Mouse (Mus musculus) neural tube, embryonic 15.5 days (tissue): ENCODE measurements around the gene Ptges. TPM values are rescaled to one million over a fixed set of nuclear protein-coding genes. Genes with fewer than 3 reads are reported as not detected.

ENCODE experiments used
- ATAC-seq: fragments of 200-750 bp; cut with Nextera tagmentation; 2 replicates; pipeline ENCODE4 v1.8.0; 2017; ENCODE audit warnings: mild to moderate bottlenecking, moderate TSS enrichment, moderate library complexity; ENCODE audit not compliant: low FRiP score
- H3K27ac ChIP-seq: fragments of 300-500 bp; sonication (generic); replicated peaks from 2 replicates; pipeline ENCODE4 v1.5.1; 2015; ENCODE audit warnings: mild to moderate bottlenecking, inconsistent platforms
- H3K27me3 ChIP-seq: fragments of 300-500 bp; sonication (generic); replicated peaks from 2 replicates; pipeline ENCODE4 v1.6.1; 2015; ENCODE audit warnings: inconsistent platforms
- H3K36me3 ChIP-seq: fragments of 300-500 bp; sonication (generic); 2 replicates; pipeline ENCODE4 v1.6.1; 2015; ENCODE audit warnings: inconsistent platforms
- H3K4me1 ChIP-seq: fragments of 300-500 bp; sonication (generic); 2 replicates; pipeline ENCODE4 v1.6.1; 2015; ENCODE audit warnings: inconsistent platforms
- H3K4me2 ChIP-seq: fragments of 300-500 bp; sonication (generic); 2 replicates; pipeline ENCODE4 v1.6.1; 2015; ENCODE audit warnings: inconsistent platforms, mild to moderate bottlenecking, moderate library complexity
- H3K4me3 ChIP-seq: fragments of 300-500 bp; sonication (generic); replicated peaks from 2 replicates; pipeline ENCODE4 v1.5.1; 2015; ENCODE audit warnings: mild to moderate bottlenecking, inconsistent platforms
- H3K9ac ChIP-seq: fragments of 300-500 bp; sonication (generic); replicated peaks from 2 replicates; pipeline ENCODE4 v1.6.1; 2015; ENCODE audit warnings: mild to moderate bottlenecking, inconsistent platforms
- H3K9me3 ChIP-seq: fragments of 300-500 bp; sonication (generic); replicated peaks from 2 replicates; pipeline ENCODE4 v1.6.1; 2016; ENCODE audit warnings: inconsistent platforms
- WGBS: fragments of 180-500 bp; shearing (Covaris S2); methylation state at CpG from one replicate; pipeline ENCODE4 v1.1.7; 2015; ENCODE audit warnings: mixed read lengths; 5-methylcytosine and 5-hydroxymethylcytosine counted together
- polyA plus RNA-seq: library from polyadenylated mRNA; unstranded; fragments of >200 nt; fragmentation: Nextera tagmentation; extraction: Ambion mirVana; gene quantifications from 2 replicates; pipeline ENCODE4 v1.2.1, GENCODE M21; 2015

The Ptges gene
- polyA plus RNA-seq, 1 experiment from 2014 or later, result 3.6 TPM

- Histone ChIP-seq H3K27ac (no peak overlapping the region), H3K4me3 (no peak overlapping the region), H3K4me1 (peaks cover 3% of the 10 kb centered on the region; the same call in 1 of the 2 replicates), H3K4me2 (no peak overlapping the region), H3K9ac (no peak overlapping the region), H3K27me3 (no peaks in the 10 kb centered on the region), H3K36me3 (no peaks in the 10 kb centered on the region), H3K9me3 (no peaks in the 10 kb centered on the region)
- ATAC-seq, result no peak
- WGBS, result 72% methylated on average over 4 of the region's 4 CpGs
Measured at GRCm38 (mm10) chr2:30912291-30912773, 17.3 kb downstream of the Ptges start.

GRCm38 (mm10) chr2:30906641-30907040 is 23.0 kb downstream of the Ptges start:
- ATAC-seq, result no peak
- WGBS, result 86% methylated on average over 4 of the region's 4 CpGs
- no peak overlapping the region for H3K9ac ChIP-seq

DNA sequence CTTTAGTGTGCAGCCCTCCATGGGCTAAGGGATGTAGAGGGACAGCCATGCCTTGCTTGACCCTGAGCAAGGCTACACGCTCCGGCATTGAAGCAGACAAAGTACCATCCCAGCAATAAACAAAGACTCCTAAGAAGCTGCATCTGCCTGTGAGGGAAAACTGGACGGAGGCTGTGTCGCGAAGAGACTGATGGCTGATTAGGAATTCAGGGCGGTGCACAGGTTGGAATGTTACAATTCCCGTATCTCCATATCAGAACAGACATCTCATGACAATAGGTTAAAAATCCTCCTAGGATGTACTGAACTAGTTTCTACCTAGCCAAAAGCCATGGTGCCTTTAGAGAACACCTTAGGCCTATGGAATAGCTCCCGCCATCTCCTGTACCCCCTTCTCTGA is 23.8 kb downstream of the Ptges start:
- WGBS, result 76% methylated on average over 8 of the region's 8 CpGs
- no peak for ATAC-seq
- Histone ChIP-seq H3K9me3 (no peaks in the 10 kb centered on the region), H3K36me3 (no peaks in the 10 kb centered on the region), H3K4me2 (no peak overlapping the region), H3K27ac (no peak overlapping the region), H3K27me3 (peaks cover 26% of the 10 kb centered on the region), H3K9ac (no peak overlapping the region), H3K4me3 (no peak overlapping the region), H3K4me1 (peaks cover 13% of the 10 kb centered on the region)

More at GRCm38 (mm10) chr2:30906641-30907040, 23.0 kb downstream of the Ptges start:
- no peak overlapping the region for H3K4me3 ChIP-seq
- no peaks in the 10 kb centered on the region for H3K9me3 ChIP-seq
- H3K27me3 ChIP-seq, result peaks cover 22% of the 10 kb centered on the region
- H3K36me3 ChIP-seq, result no peaks in the 10 kb centered on the region
- H3K4me1 ChIP-seq, result peaks cover 13% of the 10 kb centered on the region
- H3K4me2 ChIP-seq, result no peak overlapping the region
- no peak overlapping the region for H3K27ac ChIP-seq

DNA sequence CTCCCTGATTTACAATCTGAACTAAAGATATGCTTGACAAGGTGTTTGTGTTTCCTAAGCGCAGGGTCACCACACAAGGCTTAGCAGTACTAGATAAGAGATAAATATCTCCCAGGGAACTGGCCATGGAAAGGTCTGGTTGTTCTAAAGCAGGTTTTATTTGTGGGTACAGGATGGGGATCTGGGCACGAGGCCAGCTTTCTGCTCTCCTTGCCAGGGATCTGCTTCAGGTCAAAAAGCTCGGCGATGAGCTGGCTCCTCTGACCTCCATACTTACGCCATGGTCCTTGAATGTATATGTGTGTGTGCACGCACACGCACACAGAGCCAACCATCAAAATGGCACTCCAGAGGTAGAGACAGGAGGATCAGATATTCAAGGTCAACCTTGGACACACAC is 24.7 kb downstream of the Ptges start:
- ATAC-seq, result no peak
- no peak overlapping the region for H3K4me2 ChIP-seq
- H3K4me1 ChIP-seq, result peaks cover 13% of the 10 kb centered on the region
- peaks cover 29% of the 10 kb centered on the region for H3K27me3 ChIP-seq
- no peak overlapping the region for H3K9ac ChIP-seq
- no peak overlapping the region for H3K27ac ChIP-seq
- no peaks in the 10 kb centered on the region for H3K9me3 ChIP-seq
- no peaks in the 10 kb centered on the region for H3K36me3 ChIP-seq
- 79% methylated on average over 7 of the region's 7 CpGs for WGBS
- H3K4me3 ChIP-seq, result no peak overlapping the region

DNA sequence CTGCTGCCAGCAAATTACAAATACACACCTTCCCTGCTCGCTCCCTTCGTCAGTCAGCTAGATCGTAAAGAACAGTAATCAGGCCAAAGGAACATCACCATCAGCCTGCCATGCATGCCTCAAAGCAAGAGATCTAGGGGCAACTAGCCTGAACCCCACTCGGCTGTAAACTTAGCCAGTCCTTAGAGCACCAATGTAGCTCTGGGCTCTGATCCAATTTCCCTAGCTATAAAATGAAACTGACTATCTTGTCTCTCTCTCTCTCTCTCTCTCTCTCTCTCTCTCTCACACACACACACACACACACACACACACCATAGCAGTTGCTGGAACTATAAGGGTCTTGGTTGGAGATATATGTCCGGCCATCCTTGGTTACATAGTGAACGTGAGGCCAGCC is 25.4 kb downstream of the Ptges start:
- Histone ChIP-seq H3K4me3 (no peak overlapping the region), H3K36me3 (no peaks in the 10 kb centered on the region), H3K27ac (no peak overlapping the region), H3K4me1 (peaks cover 13% of the 10 kb centered on the region), H3K9me3 (no peaks in the 10 kb centered on the region), H3K27me3 (peaks cover 29% of the 10 kb centered on the region), H3K9ac (no peak overlapping the region), H3K4me2 (no peak overlapping the region)
- no peak for ATAC-seq
- 64% methylated on average over 6 of the region's 6 CpGs for WGBS

DNA sequence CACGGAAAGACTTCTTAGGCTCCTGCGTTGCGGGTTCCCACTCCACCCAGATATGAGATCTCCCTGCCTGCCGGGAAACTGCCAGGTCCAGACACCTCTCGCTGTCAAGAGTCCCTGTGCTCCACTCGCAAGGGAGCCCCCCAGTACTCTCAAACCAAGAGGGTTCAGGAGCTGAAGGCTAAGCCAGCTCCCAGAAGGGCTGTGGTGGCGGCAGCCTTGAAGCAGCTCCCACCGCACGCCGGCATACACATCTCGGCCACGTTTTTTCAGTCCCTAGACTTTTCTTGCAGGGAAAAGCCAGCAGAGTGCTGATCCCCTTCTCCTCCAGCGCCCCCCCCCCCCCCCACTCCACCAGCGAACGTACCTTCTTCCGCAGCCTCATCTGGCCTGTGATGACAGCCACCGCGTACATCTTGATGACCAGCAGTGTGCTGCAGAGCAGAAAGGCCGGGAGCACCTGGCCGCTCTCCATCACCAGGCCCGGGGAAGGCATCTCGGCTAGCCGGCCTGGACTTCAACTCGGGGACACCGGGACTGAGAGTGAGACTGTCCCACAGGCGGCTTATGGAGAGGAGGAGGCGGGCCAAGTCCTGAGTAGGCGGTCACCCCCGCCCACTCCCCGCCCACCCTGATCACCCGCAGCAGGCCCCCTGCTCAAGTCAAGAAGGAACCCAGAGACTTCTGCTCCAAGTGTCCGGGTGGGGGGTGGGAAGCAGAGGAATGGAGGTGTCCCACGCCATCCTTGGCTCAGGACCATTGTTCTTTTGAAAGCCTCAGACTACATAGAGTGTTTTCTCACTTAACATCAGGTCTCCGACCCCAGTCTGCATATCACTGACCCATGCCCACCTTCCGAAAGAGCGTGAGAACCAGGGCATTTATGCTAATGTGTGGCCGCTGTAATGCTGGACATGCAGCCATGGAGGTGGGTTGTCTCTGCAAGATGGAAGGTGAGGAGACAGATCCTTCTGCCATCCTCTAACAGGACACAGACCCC is 26.6 kb downstream of the Ptges start:
- H3K9me3 ChIP-seq, result no peaks in the 10 kb centered on the region
- peak overlapping the region; percentile 63 for H3K4me2 ChIP-seq
- H3K4me1 ChIP-seq, result peaks cover 13% of the 10 kb centered on the region
- 9% methylated on average over 36 of the region's 37 CpGs for WGBS
- peaks cover 29% of the 10 kb centered on the region for H3K27me3 ChIP-seq
- H3K27ac ChIP-seq, result no peak overlapping the region
- H3K9ac ChIP-seq, result peak overlapping the region; percentile 38
- H3K36me3 ChIP-seq, result no peaks in the 10 kb centered on the region
- ATAC-seq, result no peak; the same call in 1 of the 2 replicates
- peak overlapping the region; percentile 34 for H3K4me3 ChIP-seq

DNA sequence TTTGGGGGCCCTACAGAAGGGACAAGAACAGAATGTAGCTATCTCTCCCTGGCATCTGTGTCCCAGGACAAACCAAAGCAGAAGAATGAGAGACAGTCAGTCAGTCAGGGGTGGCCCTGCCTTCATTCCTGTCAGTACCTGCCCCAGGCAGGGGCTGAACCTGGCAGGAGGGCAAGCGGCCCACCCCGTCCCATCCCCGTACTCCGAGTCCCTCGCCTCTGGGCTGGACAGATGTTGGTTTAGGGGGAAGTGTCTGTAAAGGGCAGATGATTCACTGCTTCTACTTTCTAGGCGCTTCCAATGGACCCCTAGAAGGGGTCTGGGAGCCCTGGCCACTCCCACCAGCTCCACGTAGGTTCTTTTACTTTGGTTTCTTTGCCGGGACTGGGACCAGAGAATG is 27.4 kb downstream of the Ptges start:
- Histone ChIP-seq H3K4me2 (peak overlapping the region; percentile 63), H3K36me3 (no peaks in the 10 kb centered on the region), H3K4me3 (peak overlapping the region; percentile 34), H3K27ac (no peak overlapping the region), H3K9me3 (no peaks in the 10 kb centered on the region), H3K4me1 (peaks cover 13% of the 10 kb centered on the region), H3K9ac (peak overlapping the region; percentile 38; the same call in 1 of the 2 replicates), H3K27me3 (peaks cover 29% of the 10 kb centered on the region)
- no peak for ATAC-seq
- 31% methylated on average over 8 of the region's 8 CpGs for WGBS

- Histone ChIP-seq H3K27me3 (peaks cover 29% of the 10 kb centered on the region), H3K27ac (no peak overlapping the region), H3K4me1 (peaks cover 13% of the 10 kb centered on the region), H3K4me3 (no peak overlapping the region), H3K9me3 (no peaks in the 10 kb centered on the region), H3K9ac (no peak overlapping the region), H3K4me2 (peak overlapping the region; percentile 63), H3K36me3 (no peaks in the 10 kb centered on the region)
- ATAC-seq, result no peak
- WGBS, result 66% methylated on average over 6 of the region's 6 CpGs
Measured at GRCm38 (mm10) chr2:30901646-30902160, 28.0 kb downstream of the Ptges start.

DNA sequence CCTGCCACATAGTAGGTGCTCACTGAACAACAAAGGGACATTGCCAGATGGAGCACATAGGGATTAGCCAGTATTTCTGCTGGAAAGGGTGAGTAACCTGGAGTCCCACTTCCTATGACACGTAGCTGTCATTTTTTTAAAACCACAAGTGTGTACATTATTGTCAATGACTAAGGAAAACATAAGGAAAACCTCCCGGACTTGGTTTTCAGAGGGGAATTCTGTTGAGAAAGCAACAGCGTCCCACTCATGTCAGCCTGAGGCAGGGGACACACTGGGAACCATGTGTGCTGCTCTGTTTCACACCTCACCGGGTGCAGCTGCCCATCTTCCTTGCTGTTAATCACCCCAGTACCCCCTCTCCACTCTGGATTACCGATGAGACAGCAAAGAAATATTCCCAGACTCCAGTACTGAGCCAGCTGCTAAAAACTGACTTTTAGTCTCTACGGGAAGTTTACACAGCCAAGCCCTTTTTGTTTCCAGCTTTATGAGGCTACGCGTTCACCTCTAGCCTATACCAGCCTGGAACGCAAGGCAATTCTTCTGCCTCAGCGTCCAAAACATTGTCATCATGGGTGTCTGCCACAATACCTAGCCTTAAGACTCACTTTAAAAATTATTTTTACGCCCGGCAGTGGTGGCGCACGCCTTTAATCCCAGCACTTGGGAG is 30.1 kb downstream of the Ptges start:
- H3K27ac ChIP-seq, result no peak overlapping the region
- H3K36me3 ChIP-seq, result no peaks in the 10 kb centered on the region
- no peak overlapping the region for H3K4me2 ChIP-seq
- H3K9ac ChIP-seq, result no peak overlapping the region
- ATAC-seq, result no peak
- peaks cover 29% of the 10 kb centered on the region for H3K27me3 ChIP-seq
- peaks cover 13% of the 10 kb centered on the region for H3K4me1 ChIP-seq
- H3K4me3 ChIP-seq, result no peak overlapping the region
- WGBS, result 80% methylated on average over 14 of the region's 14 CpGs
- no peaks in the 10 kb centered on the region for H3K9me3 ChIP-seq

DNA sequence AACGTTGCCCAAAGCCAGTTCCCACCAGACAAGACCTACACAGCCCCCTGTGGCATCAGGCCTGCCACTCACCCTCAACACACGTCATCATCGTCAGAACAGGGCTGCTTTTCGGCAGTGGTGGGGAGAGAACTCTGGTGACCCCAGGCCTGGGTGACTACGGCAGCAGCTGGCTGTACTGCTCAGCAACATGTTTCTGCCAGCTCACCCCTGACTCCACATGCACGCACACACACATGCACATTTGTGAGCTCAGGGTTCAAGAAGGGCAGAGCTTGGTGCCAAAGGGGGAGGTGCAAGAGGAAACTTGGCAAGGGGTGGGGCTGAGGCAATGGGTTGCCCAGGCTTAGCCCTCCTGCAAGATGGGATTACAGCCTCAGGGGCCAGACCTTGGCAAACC is 32.4 kb downstream of the Ptges start:
- Histone ChIP-seq H3K9ac (no peak overlapping the region), H3K27me3 (peaks cover 13% of the 10 kb centered on the region), H3K9me3 (no peaks in the 10 kb centered on the region), H3K27ac (no peak overlapping the region), H3K4me2 (no peak overlapping the region), H3K36me3 (no peaks in the 10 kb centered on the region), H3K4me3 (no peak overlapping the region), H3K4me1 (peaks cover 1% of the 10 kb centered on the region; the same call in 1 of the 2 replicates)
- ATAC-seq, result no peak
- 41% methylated on average over 6 of the region's 6 CpGs for WGBS

- Histone ChIP-seq H3K4me3 (no peak overlapping the region), H3K36me3 (no peaks in the 10 kb centered on the region), H3K9ac (no peak overlapping the region), H3K9me3 (no peaks in the 10 kb centered on the region), H3K4me2 (no peak overlapping the region), H3K4me1 (no peaks in the 10 kb centered on the region), H3K27me3 (no peaks in the 10 kb centered on the region), H3K27ac (no peak overlapping the region)
- 86% methylated on average over 7 of the region's 7 CpGs for WGBS
- ATAC-seq, result no peak
Measured at GRCm38 (mm10) chr2:30893946-30894345, 35.7 kb downstream of the Ptges start.
